Mouse (Mus musculus): Measurements from ENCODE around the gene Brca1. TPM values are rescaled to one million over a fixed set of nuclear protein-coding genes. Genes with fewer than 3 reads are reported as not detected.

Gene Brca1
- polyA plus RNA-seq, 1 experiment from 2014 or later, result 12.3 TPM

- Histone ChIP-seq H3K9ac (ENCODE audit: low read depth, low read length) (peak overlapping the region; percentile 76), H3K9me3 (replicated peaks; ENCODE audit: control insufficient read depth, low read length) (no peaks in the 10 kb centered on the region), H3K4me2 (peak overlapping the region; percentile 70), H3K27me3 (ENCODE audit: control insufficient read depth, insufficient read depth, low read length) (no peaks in the 10 kb centered on the region), H3K4me3 (ENCODE audit: low read depth, low read length) (peak overlapping the region; percentile 59), H3K27ac (ENCODE audit: low read depth, low read length) (peak overlapping the region; percentile 84; the same call in 1 of the 2 replicates), H3K4me1 (ENCODE audit: control insufficient read depth, insufficient read depth, low read length) (peaks cover 14% of the 10 kb centered on the region), H3K36me3 (ENCODE audit: control insufficient read depth, insufficient read depth, low read length) (no peaks in the 10 kb centered on the region; the same call in 1 of the 2 replicates)
- WGBS (ENCODE audit: insufficient replicate concordance), result 14% methylated on average over 8 of the region's 8 CpGs
- no peak for ATAC-seq (replicated peaks; ENCODE audit: insufficient number of reproducible peaks, low FRiP score, low TSS enrichment)
These were observed 1.7 kb upstream of the Brca1 start for GRCm38 (mm10) chr11:101553354-101553930.

GRCm38 (mm10) chr11:101552476-101553300, 933 bp upstream of the Brca1 start:
- Histone ChIP-seq H3K9ac (ENCODE audit: low read depth, low read length) (peak overlapping the region; percentile 76), H3K9me3 (replicated peaks; ENCODE audit: control insufficient read depth, low read length) (no peaks in the 10 kb centered on the region), H3K27ac (ENCODE audit: low read depth, low read length) (peak overlapping the region; percentile 91), H3K36me3 (ENCODE audit: control insufficient read depth, insufficient read depth, low read length) (no peaks in the 10 kb centered on the region; the same call in 1 of the 2 replicates), H3K27me3 (ENCODE audit: control insufficient read depth, insufficient read depth, low read length) (no peaks in the 10 kb centered on the region), H3K4me2 (peak overlapping the region; percentile 70), H3K4me1 (ENCODE audit: control insufficient read depth, insufficient read depth, low read length) (peaks cover 14% of the 10 kb centered on the region), H3K4me3 (ENCODE audit: low read depth, low read length) (peak overlapping the region; percentile 59)
- WGBS (ENCODE audit: insufficient replicate concordance), result under 1% methylated on average over 37 of the region's 37 CpGs
- peak; percentile 96 for ATAC-seq (replicated peaks; ENCODE audit: insufficient number of reproducible peaks, low FRiP score, low TSS enrichment)

GRCm38 (mm10) chr11:101548526-101548925, 3.2 kb downstream of the Brca1 start:
- no peaks in the 10 kb centered on the region for H3K36me3 ChIP-seq (ENCODE audit: control insufficient read depth, insufficient read depth, low read length)
- H3K9ac ChIP-seq (ENCODE audit: low read depth, low read length), result no peak overlapping the region

GRCm38 (mm10) chr11:101544132-101544531, 7.6 kb downstream of the Brca1 start:
- H3K4me1 ChIP-seq (ENCODE audit: control insufficient read depth, insufficient read depth, low read length), result no peaks in the 10 kb centered on the region
- H3K36me3 ChIP-seq (ENCODE audit: control insufficient read depth, insufficient read depth, low read length), result no peaks in the 10 kb centered on the region; the same call in 1 of the 2 replicates
- H3K27ac ChIP-seq (ENCODE audit: low read depth, low read length), result no peak overlapping the region
- H3K9ac ChIP-seq (ENCODE audit: low read depth, low read length), result 0 out of 2 replicates have a peak overlapping the region, but pooled peaks have one; percentile 3
- no peak overlapping the region for H3K4me3 ChIP-seq (ENCODE audit: low read depth, low read length)
- ATAC-seq (replicated peaks; ENCODE audit: insufficient number of reproducible peaks, low FRiP score, low TSS enrichment), result no peak
- H3K9me3 ChIP-seq (replicated peaks; ENCODE audit: control insufficient read depth, low read length), result no peaks in the 10 kb centered on the region
- 67% methylated on average over 1 of the region's 1 CpGs for WGBS (ENCODE audit: insufficient replicate concordance)
- H3K4me2 ChIP-seq, result no peak overlapping the region
- no peaks in the 10 kb centered on the region for H3K27me3 ChIP-seq (ENCODE audit: control insufficient read depth, insufficient read depth, low read length)

More at GRCm38 (mm10) chr11:101548526-101548925, 3.2 kb downstream of the Brca1 start:
- H3K27me3 ChIP-seq (ENCODE audit: control insufficient read depth, insufficient read depth, low read length), result no peaks in the 10 kb centered on the region
- H3K4me3 ChIP-seq (ENCODE audit: low read depth, low read length), result no peak overlapping the region
- H3K4me1 ChIP-seq (ENCODE audit: control insufficient read depth, insufficient read depth, low read length), result peaks cover 6% of the 10 kb centered on the region
- H3K9me3 ChIP-seq (replicated peaks; ENCODE audit: control insufficient read depth, low read length), result no peaks in the 10 kb centered on the region
- no peak for ATAC-seq (replicated peaks; ENCODE audit: insufficient number of reproducible peaks, low FRiP score, low TSS enrichment)
- H3K4me2 ChIP-seq, result no peak overlapping the region
- no peak overlapping the region for H3K27ac ChIP-seq (ENCODE audit: low read depth, low read length)

GRCm38 (mm10) chr11:101543533-101543932, 8.2 kb downstream of the Brca1 start:
- WGBS (ENCODE audit: insufficient replicate concordance), result 87% methylated on average over 9 of the region's 9 CpGs
- H3K27me3 ChIP-seq (ENCODE audit: control insufficient read depth, insufficient read depth, low read length), result no peaks in the 10 kb centered on the region
- no peak overlapping the region for H3K4me2 ChIP-seq

GRCm38 (mm10) chr11:101526686-101527085, 25.1 kb downstream of the Brca1 start:
- Histone ChIP-seq H3K4me2 (no peak overlapping the region), H3K36me3 (ENCODE audit: control insufficient read depth, insufficient read depth, low read length) (peaks cover 19% of the 10 kb centered on the region), H3K4me1 (ENCODE audit: control insufficient read depth, insufficient read depth, low read length) (no peaks in the 10 kb centered on the region), H3K4me3 (ENCODE audit: low read depth, low read length) (no peak overlapping the region), H3K9ac (ENCODE audit: low read depth, low read length) (no peak overlapping the region), H3K27ac (ENCODE audit: low read depth, low read length) (no peak overlapping the region), H3K27me3 (ENCODE audit: control insufficient read depth, insufficient read depth, low read length) (no peaks in the 10 kb centered on the region), H3K9me3 (replicated peaks; ENCODE audit: control insufficient read depth, low read length) (no peaks in the 10 kb centered on the region)
- no peak for ATAC-seq (replicated peaks; ENCODE audit: insufficient number of reproducible peaks, low FRiP score, low TSS enrichment)
- WGBS (ENCODE audit: insufficient replicate concordance), result 81% methylated on average over 4 of the region's 4 CpGs

More at GRCm38 (mm10) chr11:101543533-101543932, 8.2 kb downstream of the Brca1 start:
- no peak overlapping the region for H3K4me3 ChIP-seq (ENCODE audit: low read depth, low read length)
- ATAC-seq (replicated peaks; ENCODE audit: insufficient number of reproducible peaks, low FRiP score, low TSS enrichment), result no peak
- H3K27ac ChIP-seq (ENCODE audit: low read depth, low read length), result no peak overlapping the region
- H3K9ac ChIP-seq (ENCODE audit: low read depth, low read length), result no peak overlapping the region
- no peaks in the 10 kb centered on the region for H3K9me3 ChIP-seq (replicated peaks; ENCODE audit: control insufficient read depth, low read length)
- H3K36me3 ChIP-seq (ENCODE audit: control insufficient read depth, insufficient read depth, low read length), result no peaks in the 10 kb centered on the region; the same call in 1 of the 2 replicates
- no peaks in the 10 kb centered on the region for H3K4me1 ChIP-seq (ENCODE audit: control insufficient read depth, insufficient read depth, low read length)

GRCm38 (mm10) chr11:101525936-101526595, 25.7 kb downstream of the Brca1 start:
- WGBS (ENCODE audit: insufficient replicate concordance), result 95% methylated on average over 9 of the region's 9 CpGs
- Histone ChIP-seq H3K4me2 (no peak overlapping the region), H3K36me3 (ENCODE audit: control insufficient read depth, insufficient read depth, low read length) (peaks cover 17% of the 10 kb centered on the region), H3K9me3 (replicated peaks; ENCODE audit: control insufficient read depth, low read length) (no peaks in the 10 kb centered on the region), H3K4me3 (ENCODE audit: low read depth, low read length) (no peak overlapping the region), H3K4me1 (ENCODE audit: control insufficient read depth, insufficient read depth, low read length) (no peaks in the 10 kb centered on the region), H3K9ac (ENCODE audit: low read depth, low read length) (no peak overlapping the region), H3K27me3 (ENCODE audit: control insufficient read depth, insufficient read depth, low read length) (no peaks in the 10 kb centered on the region), H3K27ac (ENCODE audit: low read depth, low read length) (no peak overlapping the region)
- ATAC-seq (replicated peaks; ENCODE audit: insufficient number of reproducible peaks, low FRiP score, low TSS enrichment), result no peak

GRCm38 (mm10) chr11:101525056-101525455, 26.7 kb downstream of the Brca1 start:
- Histone ChIP-seq H3K4me3 (ENCODE audit: low read depth, low read length) (no peak overlapping the region), H3K27me3 (ENCODE audit: control insufficient read depth, insufficient read depth, low read length) (no peaks in the 10 kb centered on the region), H3K9ac (ENCODE audit: low read depth, low read length) (no peak overlapping the region), H3K27ac (ENCODE audit: low read depth, low read length) (no peak overlapping the region), H3K4me2 (no peak overlapping the region), H3K4me1 (ENCODE audit: control insufficient read depth, insufficient read depth, low read length) (no peaks in the 10 kb centered on the region), H3K9me3 (replicated peaks; ENCODE audit: control insufficient read depth, low read length) (no peaks in the 10 kb centered on the region), H3K36me3 (ENCODE audit: control insufficient read depth, insufficient read depth, low read length) (peaks cover 17% of the 10 kb centered on the region)
- ATAC-seq (replicated peaks; ENCODE audit: insufficient number of reproducible peaks, low FRiP score, low TSS enrichment), result no peak
- WGBS (ENCODE audit: insufficient replicate concordance), result 94% methylated on average over 10 of the region's 10 CpGs
